Mouse (Mus musculus) midbrain, embryonic 10.5 days (tissue): ENCODE results near the gene Sspn. TPM values are rescaled to one million over a fixed set of nuclear protein-coding genes. Genes with fewer than 3 reads are reported as not detected.

Source experiments
- DNase-seq: peaks from one replicate; pipeline ENCODE4 v3.0.0-alpha.2; 2017; ENCODE audit warnings: low spot score
- H3K27ac ChIP-seq: fragments of 300-500 bp; sonication (generic); replicated peaks from 2 replicates; pipeline ENCODE4 v1.5.1; 2016; ENCODE audit warnings: mild to moderate bottlenecking
- H3K27me3 ChIP-seq: fragments of 300-500 bp; sonication (generic); 2 replicates; pipeline ENCODE4 v1.6.1; 2016; ENCODE audit warnings: low read depth, mild to moderate bottlenecking; ENCODE audit not compliant: poor library complexity, severe bottlenecking
- H3K36me3 ChIP-seq: fragments of 300-500 bp; sonication (generic); 2 replicates; pipeline ENCODE4 v1.6.1; 2016; ENCODE audit warnings: mild to moderate bottlenecking, moderate library complexity
- H3K4me1 ChIP-seq: fragments of 300-500 bp; sonication (generic); 2 replicates; pipeline ENCODE4 v1.6.1; 2016
- H3K4me3 ChIP-seq: fragments of 300-500 bp; sonication (generic); 2 replicates; pipeline ENCODE4 v1.5.1; 2016; ENCODE audit warnings: mild to moderate bottlenecking, moderate library complexity
- H3K9me3 ChIP-seq: fragments of 300-500 bp; sonication (generic); replicated peaks from 2 replicates; pipeline ENCODE4 v1.6.1; 2016; ENCODE audit warnings: mild to moderate bottlenecking
- WGBS: fragments of 180-500 bp; shearing (Covaris S2); methylation state at CpG from one replicate; pipeline ENCODE4 v1.1.7; 2016; 5-methylcytosine and 5-hydroxymethylcytosine counted together
- polyA plus RNA-seq: library from polyadenylated mRNA; unstranded; fragments of >200 nt; fragmentation: Nextera tagmentation; extraction: Ambion mirVana; gene quantifications from 2 replicates; pipeline ENCODE4 v1.2.1, GENCODE M21; 2016

Gene Sspn
- polyA plus RNA-seq, 1 experiment from 2014 or later, result 1.6 TPM

- no peak overlapping the region for H3K4me3 ChIP-seq
- 90% methylated on average over 6 of the region's 6 CpGs for WGBS
- no peak for DNase-seq
- no peaks in the 10 kb centered on the region for H3K9me3 ChIP-seq
- H3K36me3 ChIP-seq, result no peaks in the 10 kb centered on the region
- H3K27me3 ChIP-seq, result no peaks in the 10 kb centered on the region
- no peaks in the 10 kb centered on the region for H3K4me1 ChIP-seq
- H3K27ac ChIP-seq, result no peak overlapping the region
Measured at GRCm38 (mm10) chr6:145940852-145941251, 9.4 kb downstream of the Sspn start.

GRCm38 (mm10) chr6:145942263-145942966, 11.0 kb downstream of the Sspn start:
- Histone ChIP-seq H3K36me3 (no peaks in the 10 kb centered on the region), H3K4me3 (no peak overlapping the region), H3K4me1 (no peaks in the 10 kb centered on the region), H3K9me3 (no peaks in the 10 kb centered on the region), H3K27ac (no peak overlapping the region), H3K27me3 (no peaks in the 10 kb centered on the region)
- WGBS, result 87% methylated on average over 12 of the region's 12 CpGs
- DNase-seq, result no peak

GRCm38 (mm10) chr6:145943414-145943813, 12.0 kb downstream of the Sspn start:
- 89% methylated on average over 3 of the region's 3 CpGs for WGBS
- DNase-seq, result no peak

GRCm38 (mm10) chr6:145945700-145946344, 14.4 kb downstream of the Sspn start:
- Histone ChIP-seq H3K9me3 (no peaks in the 10 kb centered on the region), H3K27ac (no peak overlapping the region), H3K36me3 (no peaks in the 10 kb centered on the region), H3K27me3 (no peaks in the 10 kb centered on the region), H3K4me1 (peaks cover 12% of the 10 kb centered on the region), H3K4me3 (no peak overlapping the region)
- DNase-seq, result no peak
- 87% methylated on average over 11 of the region's 11 CpGs for WGBS

More at GRCm38 (mm10) chr6:145943414-145943813, 12.0 kb downstream of the Sspn start:
- no peaks in the 10 kb centered on the region for H3K36me3 ChIP-seq
- no peak overlapping the region for H3K27ac ChIP-seq
- peaks cover 5% of the 10 kb centered on the region for H3K4me1 ChIP-seq
- no peaks in the 10 kb centered on the region for H3K27me3 ChIP-seq
- no peaks in the 10 kb centered on the region for H3K9me3 ChIP-seq
- H3K4me3 ChIP-seq, result no peak overlapping the region

- DNase-seq, result no peak
- H3K9me3 ChIP-seq, result no peaks in the 10 kb centered on the region
- no peaks in the 10 kb centered on the region for H3K27me3 ChIP-seq
- no peaks in the 10 kb centered on the region for H3K36me3 ChIP-seq
- no peak overlapping the region for H3K27ac ChIP-seq
- WGBS, result 58% methylated on average over 4 of the region's 4 CpGs
- H3K4me1 ChIP-seq, result peaks cover 22% of the 10 kb centered on the region
- H3K4me3 ChIP-seq, result no peak overlapping the region
Measured at GRCm38 (mm10) chr6:145949049-145949448, 17.6 kb downstream of the Sspn start.

GRCm38 (mm10) chr6:145950626-145951025, 19.2 kb downstream of the Sspn start:
- Histone ChIP-seq H3K4me3 (no peak overlapping the region), H3K27ac (no peak overlapping the region), H3K4me1 (peaks cover 23% of the 10 kb centered on the region), H3K9me3 (no peaks in the 10 kb centered on the region), H3K27me3 (no peaks in the 10 kb centered on the region), H3K36me3 (no peaks in the 10 kb centered on the region)
- WGBS, result 88% methylated on average over 5 of the region's 5 CpGs
- no peak for DNase-seq

GRCm38 (mm10) chr6:145952594-145952993, 21.2 kb downstream of the Sspn start:
- Histone ChIP-seq H3K4me1 (peaks cover 25% of the 10 kb centered on the region), H3K4me3 (no peak overlapping the region), H3K27ac (no peak overlapping the region), H3K36me3 (no peaks in the 10 kb centered on the region), H3K9me3 (no peaks in the 10 kb centered on the region), H3K27me3 (no peaks in the 10 kb centered on the region)
- WGBS, result 89% methylated on average over 3 of the region's 3 CpGs
- DNase-seq, result no peak

- H3K27me3 ChIP-seq, result no peaks in the 10 kb centered on the region
- H3K36me3 ChIP-seq, result no peaks in the 10 kb centered on the region
- H3K4me1 ChIP-seq, result peaks cover 27% of the 10 kb centered on the region
- H3K27ac ChIP-seq, result no peak overlapping the region
- 83% methylated on average over 13 of the region's 13 CpGs for WGBS
- H3K9me3 ChIP-seq, result no peaks in the 10 kb centered on the region
- no peak for DNase-seq
- H3K4me3 ChIP-seq, result no peak overlapping the region
Measured at GRCm38 (mm10) chr6:145953121-145953896, 21.9 kb downstream of the Sspn start.

- Histone ChIP-seq H3K4me1 (peaks cover 20% of the 10 kb centered on the region), H3K36me3 (no peaks in the 10 kb centered on the region), H3K4me3 (no peak overlapping the region), H3K27ac (no peak overlapping the region; the same call in 1 of the 2 replicates), H3K9me3 (no peaks in the 10 kb centered on the region), H3K27me3 (no peaks in the 10 kb centered on the region)
- 78% methylated on average over 6 of the region's 6 CpGs for WGBS
- DNase-seq, result no peak
Measured at GRCm38 (mm10) chr6:145957427-145957965, 26.1 kb downstream of the Sspn start.

GRCm38 (mm10) chr6:145958070-145958469, 26.6 kb downstream of the Sspn start:
- H3K27me3 ChIP-seq, result no peaks in the 10 kb centered on the region
- DNase-seq, result no peak
- H3K4me1 ChIP-seq, result peaks cover 20% of the 10 kb centered on the region
- 48% methylated on average over 5 of the region's 5 CpGs for WGBS
- H3K9me3 ChIP-seq, result no peaks in the 10 kb centered on the region
- H3K36me3 ChIP-seq, result no peaks in the 10 kb centered on the region
- no peak overlapping the region for H3K4me3 ChIP-seq
- H3K27ac ChIP-seq, result no peak overlapping the region

GRCm38 (mm10) chr6:145961047-145961446, 29.6 kb downstream of the Sspn start:
- Histone ChIP-seq H3K4me3 (no peak overlapping the region), H3K27ac (no peak overlapping the region), H3K4me1 (peaks cover 10% of the 10 kb centered on the region), H3K9me3 (no peaks in the 10 kb centered on the region), H3K36me3 (no peaks in the 10 kb centered on the region), H3K27me3 (no peaks in the 10 kb centered on the region)
- no peak for DNase-seq
- WGBS, result 65% methylated on average over 8 of the region's 8 CpGs

GRCm38 (mm10) chr6:145963966-145964365, 32.5 kb downstream of the Sspn start:
- H3K27ac ChIP-seq, result no peak overlapping the region
- H3K4me1 ChIP-seq, result no peaks in the 10 kb centered on the region
- no peaks in the 10 kb centered on the region for H3K27me3 ChIP-seq
- no peak overlapping the region for H3K4me3 ChIP-seq
- no peaks in the 10 kb centered on the region for H3K9me3 ChIP-seq
- no peaks in the 10 kb centered on the region for H3K36me3 ChIP-seq
- DNase-seq, result no peak
- 91% methylated on average over 13 of the region's 13 CpGs for WGBS
